Mouse (Mus musculus) heart, embryonic 12.5 days (tissue): ENCODE measurements around the gene Lcat. TPM values are rescaled to one million over a fixed set of nuclear protein-coding genes. Genes with fewer than 3 reads are reported as not detected.

ENCODE experiments used
- ATAC-seq: fragments of 200-750 bp; cut with Nextera tagmentation; 2 replicates; pipeline ENCODE4 v1.8.0; 2017; ENCODE audit warnings: moderate TSS enrichment, moderate library complexity; ENCODE audit not compliant: insufficient number of reproducible peaks, low FRiP score
- H3K27ac ChIP-seq: fragments of 300-500 bp; sonication (generic); 2 replicates; pipeline ENCODE4 v1.5.1; 2016; ENCODE audit warnings: mild to moderate bottlenecking, moderate library complexity; ENCODE audit not compliant: poor library complexity, severe bottlenecking
- H3K27me3 ChIP-seq: fragments of 300-500 bp; sonication (generic); replicated peaks from 2 replicates; pipeline ENCODE4 v1.6.1; 2016; ENCODE audit warnings: mild to moderate bottlenecking, moderate library complexity
- H3K36me3 ChIP-seq: fragments of 300-500 bp; sonication (generic); 2 replicates; pipeline ENCODE4 v1.6.1; 2016; ENCODE audit warnings: mild to moderate bottlenecking, moderate library complexity
- H3K4me1 ChIP-seq: fragments of 300-500 bp; sonication (generic); replicated peaks from 2 replicates; pipeline ENCODE4 v1.6.1; 2016; ENCODE audit warnings: mild to moderate bottlenecking
- H3K4me2 ChIP-seq: fragments of 300-500 bp; sonication (generic); 2 replicates; pipeline ENCODE4 v1.6.1; 2016; ENCODE audit warnings: mild to moderate bottlenecking, moderate library complexity
- H3K4me3 ChIP-seq: fragments of 300-500 bp; sonication (generic); 2 replicates; pipeline ENCODE4 v1.5.1; 2016; ENCODE audit warnings: mild to moderate bottlenecking
- H3K9ac ChIP-seq: fragments of 300-500 bp; sonication (generic); 2 replicates; pipeline ENCODE4 v1.6.1; 2016; ENCODE audit warnings: mild to moderate bottlenecking, moderate library complexity
- H3K9me3 ChIP-seq: fragments of 300-500 bp; sonication (generic); replicated peaks from 2 replicates; pipeline ENCODE4 v1.6.1; 2016; ENCODE audit warnings: mild to moderate bottlenecking, moderate library complexity
- WGBS: fragments of 180-500 bp; shearing (Covaris S2); methylation state at CpG from one replicate; pipeline ENCODE4 v1.1.7; 2016; 5-methylcytosine and 5-hydroxymethylcytosine counted together
- polyA plus RNA-seq: library from polyadenylated mRNA; unstranded; fragments of >200 nt; fragmentation: Nextera tagmentation; extraction: Ambion mirVana; gene quantifications from 2 replicates; pipeline ENCODE4 v1.2.1, GENCODE M21; 2016

Lcat gene
- polyA plus RNA-seq, 1 experiment from 2014 or later: 2.3 TPM

- ATAC-seq: peak; percentile 13; the same call in 1 of the 2 replicates
- Histone ChIP-seq H3K36me3 (peaks cover 42% of the 10 kb centered on the region), H3K4me1 (peaks cover 6% of the 10 kb centered on the region; the same call in 1 of the 2 replicates), H3K4me2 (no peak overlapping the region), H3K27me3 (no peaks in the 10 kb centered on the region), H3K4me3 (no peak overlapping the region), H3K9ac (no peak overlapping the region), H3K27ac (no peak overlapping the region), H3K9me3 (no peaks in the 10 kb centered on the region)
- WGBS: 16% methylated on average over 8 of the region's 8 CpGs
Observed at GRCm38 (mm10) chr8:105930602-105931001, 12.6 kb downstream of the Lcat start.

GRCm38 (mm10) chr8:105925123-105925522 is 18.1 kb downstream of the Lcat start:
- Histone ChIP-seq H3K4me3 (no peak overlapping the region), H3K36me3 (peaks cover 28% of the 10 kb centered on the region), H3K9me3 (no peaks in the 10 kb centered on the region), H3K4me2 (no peak overlapping the region), H3K4me1 (peaks cover 8% of the 10 kb centered on the region), H3K27ac (no peak overlapping the region), H3K27me3 (no peaks in the 10 kb centered on the region), H3K9ac (no peak overlapping the region)
- WGBS: 68% methylated on average over 3 of the region's 3 CpGs
- ATAC-seq: no peak

GRCm38 (mm10) chr8:105919390-105919789 is 23.8 kb downstream of the Lcat start:
- Histone ChIP-seq H3K9ac (no peak overlapping the region), H3K4me2 (no peak overlapping the region), H3K27me3 (no peaks in the 10 kb centered on the region), H3K4me1 (peaks cover 6% of the 10 kb centered on the region), H3K9me3 (no peaks in the 10 kb centered on the region), H3K4me3 (no peak overlapping the region), H3K27ac (no peak overlapping the region), H3K36me3 (peaks cover 36% of the 10 kb centered on the region)
- ATAC-seq: no peak
- WGBS: 78% methylated on average over 3 of the region's 3 CpGs

GRCm38 (mm10) chr8:105900941-105901616 is 42.1 kb downstream of the Lcat start:
- Histone ChIP-seq H3K36me3 (peaks cover 3% of the 10 kb centered on the region; the same call in 1 of the 2 replicates), H3K4me1 (peaks cover 9% of the 10 kb centered on the region), H3K4me2 (peak overlapping the region; percentile 77), H3K4me3 (peak overlapping the region; percentile 85), H3K27ac (peak overlapping the region; percentile 88), H3K9ac (peak overlapping the region; percentile 91), H3K9me3 (no peaks in the 10 kb centered on the region), H3K27me3 (no peaks in the 10 kb centered on the region)
- no peak for ATAC-seq
- 30% methylated on average over 16 of the region's 16 CpGs for WGBS

GRCm38 (mm10) chr8:105900180-105900940 is 42.8 kb downstream of the Lcat start, which contains the start of gene Pskh1:
Gene Pskh1, plus strand, starts transcription at chr8:105900441.
- H3K4me2 ChIP-seq: peak within 1 kb of the TSS; percentile 77
- H3K9ac ChIP-seq: peak within 1 kb of the TSS; percentile 91
- peak; percentile 95 for ATAC-seq
- WGBS: under 1% methylated on average over 67 of the region's 68 CpGs
- peak within 1 kb of the TSS; percentile 88 for H3K27ac ChIP-seq
- peaks cover 3% of the 10 kb centered on the region; the same call in 1 of the 2 replicates for H3K36me3 ChIP-seq
- no peaks in the 10 kb centered on the region for H3K27me3 ChIP-seq
- H3K9me3 ChIP-seq: no peaks in the 10 kb centered on the region
- peaks cover 9% of the 10 kb centered on the region for H3K4me1 ChIP-seq
- H3K4me3 ChIP-seq: peak within 1 kb of the TSS; percentile 85

GRCm38 (mm10) chr8:105897801-105898480 is 45.2 kb downstream of the Lcat start:
- Histone ChIP-seq H3K9me3 (no peaks in the 10 kb centered on the region), H3K4me2 (no peak overlapping the region), H3K4me3 (no peak overlapping the region), H3K27me3 (no peaks in the 10 kb centered on the region), H3K27ac (no peak overlapping the region), H3K4me1 (peaks cover 18% of the 10 kb centered on the region), H3K9ac (no peak overlapping the region), H3K36me3 (no peaks in the 10 kb centered on the region; the same call in 1 of the 2 replicates)
- 70% methylated on average over 9 of the region's 9 CpGs for WGBS
- no peak for ATAC-seq

- peaks cover 9% of the 10 kb centered on the region for H3K4me1 ChIP-seq
- H3K27me3 ChIP-seq: no peaks in the 10 kb centered on the region
- peak within 1 kb of the TSS; percentile 46; the same call in 1 of the 2 replicates for H3K9ac ChIP-seq
- peak; percentile 82 for ATAC-seq
- H3K4me3 ChIP-seq: no peak within 1 kb of the TSS
- H3K27ac ChIP-seq: peak within 1 kb of the TSS; percentile 22; the same call in 1 of the 2 replicates
- H3K4me2 ChIP-seq: peak within 1 kb of the TSS; percentile 29
- WGBS: 8% methylated on average over 11 of the region's 11 CpGs
- H3K36me3 ChIP-seq: peaks cover 45% of the 10 kb centered on the region
- no peaks in the 10 kb centered on the region for H3K9me3 ChIP-seq
Observed at GRCm38 (mm10) chr8:105893339-105893738, 49.8 kb downstream of the Lcat start, which contains the start of gene Nrn1l. Gene Nrn1l, plus strand, starts transcription at chr8:105893567.

- H3K9me3 ChIP-seq: no peaks in the 10 kb centered on the region
- 79% methylated on average over 6 of the region's 6 CpGs for WGBS
- peaks cover 9% of the 10 kb centered on the region for H3K4me1 ChIP-seq
- no peak for ATAC-seq
- H3K4me3 ChIP-seq: no peak overlapping the region
- no peak overlapping the region for H3K27ac ChIP-seq
- no peak overlapping the region for H3K4me2 ChIP-seq
- H3K27me3 ChIP-seq: no peaks in the 10 kb centered on the region
- H3K36me3 ChIP-seq: peaks cover 55% of the 10 kb centered on the region
- H3K9ac ChIP-seq: no peak overlapping the region
Observed at GRCm38 (mm10) chr8:105892432-105892831, 50.8 kb downstream of the Lcat start.

- no peak overlapping the region for H3K27ac ChIP-seq
- H3K4me3 ChIP-seq: no peak overlapping the region
- H3K9me3 ChIP-seq: no peaks in the 10 kb centered on the region
- peaks cover 70% of the 10 kb centered on the region for H3K36me3 ChIP-seq
- no peak overlapping the region for H3K4me2 ChIP-seq
- H3K4me1 ChIP-seq: peaks cover 9% of the 10 kb centered on the region
- no peak overlapping the region for H3K9ac ChIP-seq
- no peak for ATAC-seq
- no peaks in the 10 kb centered on the region for H3K27me3 ChIP-seq
- WGBS: 90% methylated on average over 6 of the region's 6 CpGs
Observed at GRCm38 (mm10) chr8:105890870-105891269, 52.3 kb downstream of the Lcat start.

GRCm38 (mm10) chr8:105889756-105890465 is 53.3 kb downstream of the Lcat start:
- Histone ChIP-seq H3K36me3 (peaks cover 80% of the 10 kb centered on the region), H3K9me3 (no peaks in the 10 kb centered on the region), H3K27me3 (no peaks in the 10 kb centered on the region), H3K4me3 (no peak overlapping the region), H3K9ac (no peak overlapping the region), H3K4me2 (no peak overlapping the region), H3K4me1 (peaks cover 9% of the 10 kb centered on the region), H3K27ac (no peak overlapping the region)
- no peak for ATAC-seq
- WGBS: 91% methylated on average over 12 of the region's 12 CpGs
